Mouse (Mus musculus): ENCODE measurements at regions not wholly inside any gene's neighbourhood (a gene's known extent, or its start where the extent isn't known, plus 50 kb on each side); places are given as distances from the start of the nearest gene placed in this dataset.

DNA sequence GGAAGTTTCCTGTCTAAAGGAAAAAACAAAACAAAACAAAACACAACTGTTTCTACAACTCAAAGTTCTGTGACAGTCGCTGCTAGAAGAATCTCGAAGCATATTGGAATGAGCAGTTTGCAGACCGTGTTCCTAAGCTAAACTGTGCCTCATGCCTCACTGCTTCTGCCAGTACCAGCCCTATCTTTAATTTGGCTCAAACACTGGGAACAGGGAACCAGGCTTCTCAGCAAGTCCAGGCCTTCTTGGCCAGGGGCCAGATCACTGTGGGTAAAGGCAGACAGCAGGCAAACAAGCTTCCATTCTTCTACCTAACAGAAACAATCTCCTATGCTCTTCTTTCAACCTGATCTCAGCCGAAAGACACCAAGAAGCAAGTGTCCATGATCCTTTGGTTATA lies 56.5 kb downstream of the Tmsb4x start:
- no peak for DNase-seq

DNA sequence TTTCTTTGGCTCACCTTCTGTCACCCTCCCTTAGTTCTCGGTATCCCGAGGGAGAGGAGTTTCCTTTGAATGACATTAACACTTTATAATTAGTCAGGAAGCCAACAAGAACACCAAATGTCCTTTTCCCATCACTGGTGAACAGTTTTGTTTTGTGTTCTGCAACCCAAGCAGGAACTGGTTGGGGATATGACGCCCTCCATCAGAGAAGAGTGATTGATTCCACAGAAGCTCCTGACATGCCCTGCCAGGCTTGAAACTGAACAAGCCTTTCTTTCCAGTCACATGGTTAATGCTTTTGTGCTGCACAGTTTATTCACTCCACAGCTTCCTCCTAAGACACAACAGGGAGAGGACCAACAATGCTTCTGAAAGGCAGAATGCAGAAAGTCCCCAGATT lies 57.8 kb downstream of the Tmsb4x start:
- no peak for DNase-seq

DNA sequence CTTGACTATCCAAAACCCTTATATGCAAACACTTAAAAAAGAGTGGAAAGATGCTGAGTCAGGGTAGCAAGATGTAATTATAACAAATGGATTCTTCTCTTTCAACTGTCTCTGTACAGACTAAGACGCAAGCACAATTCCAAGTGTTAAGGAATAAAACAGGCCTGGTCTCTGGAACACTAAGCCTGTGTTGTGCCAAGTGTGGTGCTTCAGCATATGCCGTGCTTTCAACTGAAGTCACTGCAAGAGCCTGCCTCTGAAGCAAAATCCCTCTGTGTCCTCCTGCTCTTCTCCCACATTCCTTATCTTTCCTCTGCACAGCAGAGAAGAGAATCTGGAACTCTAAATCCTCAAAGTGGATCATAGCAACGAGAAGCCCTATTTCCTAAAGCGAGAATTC lies 59.7 kb downstream of the Tmsb4x start:
- DNase-seq, result no peak

DNA sequence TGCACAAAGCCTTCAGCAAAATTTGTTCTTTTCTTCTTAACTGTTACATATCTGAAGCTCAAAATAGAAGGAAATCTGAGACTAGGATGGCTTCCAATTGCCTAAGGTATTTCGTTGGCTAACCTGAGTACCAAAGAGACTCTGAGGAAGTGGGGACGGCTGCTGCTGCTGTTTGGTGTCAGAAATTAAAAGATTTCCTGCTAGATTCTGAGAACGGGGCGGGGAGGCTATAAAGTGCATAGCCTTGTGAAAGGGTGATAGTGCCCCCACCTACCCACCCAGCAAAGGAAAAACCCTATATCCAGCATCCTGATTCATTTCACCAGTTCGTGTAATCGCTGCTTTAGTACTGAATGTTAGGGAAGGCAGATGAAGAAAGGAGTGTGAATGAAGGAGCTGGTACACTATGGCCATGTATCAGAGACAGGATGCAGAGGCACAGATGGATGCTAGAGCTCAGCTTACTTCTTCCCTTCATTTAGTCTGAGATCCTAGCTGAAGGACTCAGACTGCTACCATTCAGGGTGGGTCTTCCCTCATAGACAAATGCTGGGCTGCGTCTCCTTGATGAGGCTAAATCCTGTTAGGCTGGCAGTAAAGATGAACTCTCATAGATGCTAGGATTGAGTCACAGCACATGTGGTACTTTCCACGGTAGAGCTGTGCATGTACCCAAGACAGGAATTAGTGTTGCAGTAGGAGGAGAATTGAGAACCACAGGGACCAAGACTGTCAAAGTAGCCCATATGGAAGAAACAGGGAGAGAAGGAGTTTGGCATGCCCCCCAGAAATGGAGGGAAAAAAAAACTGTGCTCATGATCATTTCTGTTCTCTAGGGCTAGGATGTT lies 62.4 kb downstream of the Tmsb4x start:
- no peak for DNase-seq

DNA sequence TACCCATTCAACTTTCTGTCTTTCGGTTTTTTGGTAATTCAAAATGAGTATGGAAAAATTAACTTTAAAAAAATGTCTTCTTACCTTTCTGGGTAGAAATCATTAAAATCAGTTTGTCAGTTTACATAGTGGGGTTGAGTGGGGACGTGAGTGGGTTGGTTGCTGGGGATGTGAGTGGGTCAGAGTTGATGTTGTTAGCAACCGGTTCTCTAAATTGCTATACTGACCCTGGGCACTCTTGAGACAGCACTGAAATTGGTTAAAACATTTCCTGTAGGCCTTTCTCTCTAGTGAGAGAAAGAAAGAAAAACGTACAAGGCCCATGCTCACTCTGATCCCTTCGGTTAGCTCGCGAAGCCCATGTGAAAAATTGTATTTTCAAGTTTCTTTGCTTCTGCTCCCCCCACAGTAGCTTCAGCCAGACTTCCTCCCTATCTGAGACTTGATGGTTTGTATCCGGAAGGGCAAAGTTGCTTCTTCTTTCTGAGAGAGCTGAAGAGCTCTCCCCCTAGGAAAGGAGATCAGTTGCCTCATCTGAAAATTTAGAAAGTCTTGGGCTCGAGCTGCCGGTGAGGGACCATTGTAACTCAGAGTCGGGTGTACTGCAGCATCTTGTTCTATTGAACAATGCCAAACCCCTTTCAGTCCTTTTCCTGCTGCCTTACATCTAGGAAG lies 63.5 kb downstream of the Tmsb4x start:
- no peak for DNase-seq

DNA sequence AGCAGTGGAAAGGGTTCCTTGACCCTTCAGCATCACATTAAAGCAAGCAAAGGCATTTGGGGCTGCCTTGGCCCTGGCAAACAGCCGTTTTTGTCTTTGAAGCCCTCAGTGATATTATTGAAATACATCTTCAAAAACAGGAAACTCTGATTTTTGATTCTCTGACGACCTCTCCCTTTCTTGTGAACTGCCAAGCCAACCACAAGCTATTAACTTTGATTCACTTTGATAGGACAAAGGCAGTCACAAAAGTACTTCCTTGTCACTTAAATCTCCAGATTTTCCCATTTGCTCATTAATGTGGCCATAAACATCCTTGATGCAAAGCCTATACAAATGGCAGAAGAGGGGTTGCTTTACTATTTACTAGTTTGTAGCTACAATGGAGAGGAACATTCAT lies 70.0 kb downstream of the Tmsb4x start:
- no peak for DNase-seq

DNA sequence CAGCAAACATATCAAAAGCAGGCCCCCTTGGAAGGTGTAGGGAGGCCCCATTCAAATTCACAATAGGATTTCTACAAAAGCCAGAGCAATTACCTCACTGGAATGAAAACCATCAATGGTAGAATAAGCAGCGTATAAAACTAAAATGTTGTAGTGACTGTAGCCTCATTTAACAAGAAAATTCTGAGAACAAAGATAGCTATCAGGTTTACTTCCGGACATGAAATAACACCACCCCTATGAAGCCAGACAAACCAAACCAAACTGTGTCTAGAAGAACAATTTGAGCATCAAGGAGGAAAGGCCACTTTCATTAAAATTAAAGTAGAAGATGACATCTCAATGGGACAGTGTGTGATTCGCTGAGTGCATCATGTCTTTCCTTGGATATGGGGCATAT lies 74.9 kb downstream of the Tmsb4x start:
- no peak for DNase-seq

DNA sequence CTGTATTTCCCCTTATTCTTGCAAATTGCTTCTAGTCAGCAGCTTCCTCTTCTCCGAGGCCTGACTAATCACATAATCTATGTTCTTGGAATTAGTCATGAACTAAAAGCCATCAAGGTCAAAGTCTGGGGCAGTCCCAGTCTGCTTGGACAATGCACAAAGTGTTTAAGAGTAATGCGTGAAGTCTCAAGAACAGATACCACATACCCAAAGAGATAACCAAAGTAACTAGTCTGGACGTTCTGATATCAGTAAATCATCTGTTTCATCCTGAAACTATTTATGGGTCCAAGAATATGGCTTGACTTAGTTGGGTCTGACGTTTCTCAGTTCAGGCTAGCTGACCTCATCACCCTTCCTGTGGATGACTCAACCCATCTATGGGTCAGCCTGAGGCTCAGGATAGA lies 76.1 kb downstream of the Tmsb4x start:
- DNase-seq, result no peak

DNA sequence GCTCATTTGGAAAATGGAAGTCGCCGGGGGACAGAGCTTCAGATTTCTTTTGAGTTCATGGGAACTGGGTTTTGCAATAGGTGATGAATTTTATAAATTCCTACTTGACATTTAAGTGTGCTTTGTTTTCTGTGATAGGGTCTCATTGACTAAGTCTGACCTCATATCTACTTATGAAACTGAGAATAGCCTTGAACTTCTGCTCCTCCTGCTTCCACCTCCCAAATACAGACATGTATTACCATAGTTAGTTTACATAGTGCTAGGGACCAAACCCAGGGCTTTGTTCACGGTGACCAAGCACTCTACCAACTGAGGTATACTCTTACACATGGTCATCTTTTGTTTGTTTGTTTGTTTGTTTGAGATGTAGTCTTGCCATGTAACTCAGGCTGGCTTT lies 77.8 kb downstream of the Tmsb4x start:
- no peak for DNase-seq

DNA sequence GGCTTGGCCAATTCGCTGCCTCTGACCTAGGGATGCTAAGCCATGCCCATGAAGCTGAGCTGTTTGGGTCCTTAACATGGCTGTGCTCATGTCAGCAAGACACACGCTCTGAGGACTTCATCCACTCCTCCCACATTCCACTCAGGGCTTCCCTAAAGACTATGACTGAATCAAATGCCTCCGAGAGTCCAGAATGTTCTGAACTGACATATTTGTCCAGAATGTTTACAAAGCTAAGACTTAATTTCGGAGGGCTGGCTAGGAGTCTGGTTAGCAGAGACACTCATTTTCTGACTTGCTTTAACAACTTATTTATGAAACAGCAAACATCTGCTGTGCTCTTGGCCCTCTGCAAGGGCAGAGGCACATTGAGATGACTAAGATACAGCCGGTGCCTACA lies 78.5 kb downstream of the Tmsb4x start:
- DNase-seq, result no peak

DNA sequence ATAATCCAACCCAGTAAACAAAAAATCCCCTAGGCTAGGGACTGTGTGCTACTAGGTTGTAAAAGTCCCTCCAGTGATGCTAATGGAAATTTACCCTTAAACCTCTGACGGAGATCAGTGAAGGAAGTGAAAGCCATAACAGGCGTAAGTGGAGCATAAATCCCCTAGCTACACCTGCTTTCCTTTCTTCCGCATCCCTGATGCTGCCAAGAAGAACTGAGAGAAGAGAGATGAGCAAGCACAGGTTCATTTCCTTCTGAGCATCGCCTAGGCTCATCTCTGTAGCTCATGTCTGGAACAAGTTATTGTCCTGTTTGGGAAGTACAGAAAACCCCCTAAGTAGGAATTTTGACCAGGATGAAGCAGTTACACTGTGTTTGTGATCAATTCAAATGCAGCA lies 89.8 kb downstream of the Tmsb4x start:
- no peak for DNase-seq

DNA sequence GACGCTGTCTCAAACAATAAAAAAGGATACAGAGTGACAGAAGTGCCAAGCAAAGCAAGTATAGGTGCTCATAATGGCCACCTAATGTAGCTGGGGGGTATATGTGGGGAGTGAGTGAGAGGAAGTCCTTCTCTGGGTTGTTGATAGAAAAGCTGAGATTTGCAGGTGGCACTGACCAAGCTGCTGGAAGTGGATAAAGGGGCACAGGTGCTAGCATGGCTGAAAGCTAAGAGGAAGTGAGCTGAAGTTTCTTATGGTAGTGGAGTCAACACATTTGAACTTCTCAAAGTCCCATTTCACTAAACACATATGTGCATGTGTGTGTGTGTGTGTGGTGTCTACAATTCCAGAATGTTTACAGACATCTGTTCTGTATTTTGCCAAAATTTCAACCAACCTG lies 94.0 kb downstream of the Tmsb4x start:
- no peak for DNase-seq

DNA sequence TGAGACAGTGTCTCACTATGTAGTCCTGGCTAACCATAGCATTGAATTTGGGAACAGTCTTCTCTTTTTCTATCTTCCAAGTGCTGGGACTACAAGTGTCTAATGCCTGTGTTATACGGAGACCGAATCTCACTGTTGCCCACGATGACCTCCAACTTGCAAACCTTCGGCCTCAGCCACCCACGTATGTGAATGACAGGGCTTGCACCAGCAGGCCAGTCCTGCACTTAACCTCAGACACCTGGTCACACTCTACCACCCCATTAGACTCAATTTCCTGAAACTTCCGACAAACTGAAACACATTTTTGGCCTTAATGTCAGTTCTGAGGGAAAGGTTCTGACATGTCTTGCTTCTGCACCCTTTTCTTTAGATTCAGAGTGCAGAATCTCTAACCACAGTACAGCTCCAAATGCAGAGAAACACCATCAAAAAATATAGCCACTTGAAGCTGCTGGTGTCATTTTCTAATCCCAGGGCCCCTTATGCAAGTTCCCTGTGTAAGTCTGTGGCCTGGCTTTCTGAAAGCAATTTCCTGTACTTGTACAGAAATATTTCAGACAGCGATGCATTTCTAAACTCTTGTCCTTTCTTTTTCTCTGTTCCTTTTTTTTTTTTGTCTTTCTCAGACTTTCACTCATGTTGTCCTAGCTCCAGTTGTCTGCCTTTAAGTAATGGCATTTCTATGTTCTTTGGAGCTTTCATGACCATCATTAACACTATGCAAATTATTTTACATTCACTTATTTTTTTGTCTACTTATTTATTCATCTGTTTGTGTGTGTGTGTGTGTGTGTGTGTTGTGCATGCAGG lies 97.8 kb downstream of the Tmsb4x start:
- DNase-seq, result no peak

DNA sequence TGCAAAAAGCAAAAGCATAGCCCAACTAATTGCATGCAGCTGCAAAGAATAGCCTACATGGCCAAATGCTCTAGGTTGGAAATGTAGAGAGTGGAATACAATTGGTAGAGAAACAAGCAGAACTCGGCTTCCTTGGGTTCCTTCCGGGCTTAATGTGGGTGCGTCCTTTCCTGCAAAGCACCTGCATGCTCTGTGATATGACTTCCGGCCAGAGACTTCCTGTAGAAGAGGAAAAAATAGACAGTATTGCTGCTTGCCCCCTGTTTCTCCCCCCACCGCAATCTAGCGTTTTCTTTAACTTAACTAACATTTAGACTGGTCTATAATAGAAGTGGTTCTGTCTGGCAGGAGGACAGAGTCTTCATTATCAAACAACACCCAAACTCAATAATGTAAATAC lies 100.8 kb downstream of the Tmsb4x start:
- no peak for DNase-seq

DNA sequence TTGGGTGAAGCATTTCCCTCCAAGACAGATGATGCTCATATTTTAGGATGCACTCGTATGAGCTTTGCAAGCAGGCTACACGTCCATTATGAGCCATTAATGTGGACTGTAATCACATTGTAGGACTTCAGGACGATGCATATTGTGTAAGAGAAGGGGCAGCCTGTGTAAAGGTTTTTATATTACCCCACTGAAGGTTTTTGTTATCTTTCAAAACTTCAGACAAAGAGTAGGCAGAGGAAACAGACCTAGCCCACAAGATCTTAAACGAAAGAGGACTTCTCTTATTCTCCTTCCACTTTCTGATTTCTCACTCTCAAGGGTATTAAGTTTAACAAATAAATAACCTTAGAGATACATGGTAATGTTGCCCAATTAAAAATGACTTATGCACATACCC lies 101.6 kb downstream of the Tmsb4x start:
- DNase-seq, result no peak

DNA sequence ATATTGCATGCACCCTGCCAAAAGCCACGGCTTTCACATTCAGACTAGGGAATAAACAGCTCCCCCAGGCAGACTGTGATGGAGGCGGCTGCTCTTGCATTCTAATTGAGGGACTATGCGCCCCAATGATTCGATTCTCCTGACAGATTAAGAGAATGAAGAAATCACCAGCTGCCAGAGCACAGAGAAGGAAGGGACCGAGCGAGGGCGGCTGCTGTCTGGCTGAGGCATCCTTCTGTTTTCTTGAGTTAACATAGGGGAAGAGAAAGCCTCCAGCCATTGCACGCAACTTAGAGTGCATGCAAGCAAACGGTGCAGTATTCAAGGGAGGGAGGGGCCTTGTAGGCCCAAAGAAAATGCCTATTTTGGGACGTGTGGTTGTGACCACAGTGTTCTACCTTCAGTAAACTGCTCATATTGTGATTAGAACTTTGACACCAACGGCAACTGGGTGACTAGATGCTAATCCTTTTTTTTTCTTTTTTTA lies 103.1 kb downstream of the Tmsb4x start:
- no peak for DNase-seq

DNA sequence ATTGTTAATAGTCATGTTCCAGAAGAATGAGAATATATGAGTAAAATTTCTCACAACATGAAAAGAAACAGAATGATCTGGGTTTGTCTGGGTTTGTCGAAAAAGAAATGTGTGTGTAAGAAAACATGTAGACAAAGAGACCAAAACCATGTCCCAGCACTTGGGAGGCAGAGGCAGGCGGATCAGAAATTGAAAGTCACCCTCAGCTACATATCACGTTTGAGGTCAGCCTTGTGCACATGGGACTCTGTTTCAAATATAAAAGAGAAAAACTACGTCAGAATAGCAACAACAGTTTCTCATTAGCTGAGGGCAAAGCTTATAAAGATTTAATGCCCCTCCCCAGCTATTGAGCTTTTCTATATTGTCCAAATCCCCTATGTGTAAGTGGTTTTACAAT lies 103.8 kb downstream of the Tmsb4x start:
- DNase-seq, result no peak

DNA sequence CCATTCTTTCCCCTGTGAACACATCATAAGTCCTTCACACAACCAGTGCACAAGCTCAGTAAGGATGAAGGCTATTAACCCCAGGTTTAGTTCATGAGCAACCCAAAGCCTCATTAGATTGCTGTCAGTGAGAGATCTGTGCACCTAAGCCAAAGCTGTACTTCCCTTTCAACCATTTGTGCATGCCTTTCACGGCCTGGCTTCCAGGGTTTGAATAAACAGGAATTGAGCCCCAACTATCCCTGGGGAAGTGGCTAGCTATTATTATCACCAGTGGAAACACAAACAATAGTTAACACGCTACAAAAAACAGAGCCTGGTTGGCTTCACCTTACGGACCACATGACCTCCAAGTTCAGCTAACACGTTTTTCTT lies 104.9 kb downstream of the Tmsb4x start:
- no peak for DNase-seq

DNA sequence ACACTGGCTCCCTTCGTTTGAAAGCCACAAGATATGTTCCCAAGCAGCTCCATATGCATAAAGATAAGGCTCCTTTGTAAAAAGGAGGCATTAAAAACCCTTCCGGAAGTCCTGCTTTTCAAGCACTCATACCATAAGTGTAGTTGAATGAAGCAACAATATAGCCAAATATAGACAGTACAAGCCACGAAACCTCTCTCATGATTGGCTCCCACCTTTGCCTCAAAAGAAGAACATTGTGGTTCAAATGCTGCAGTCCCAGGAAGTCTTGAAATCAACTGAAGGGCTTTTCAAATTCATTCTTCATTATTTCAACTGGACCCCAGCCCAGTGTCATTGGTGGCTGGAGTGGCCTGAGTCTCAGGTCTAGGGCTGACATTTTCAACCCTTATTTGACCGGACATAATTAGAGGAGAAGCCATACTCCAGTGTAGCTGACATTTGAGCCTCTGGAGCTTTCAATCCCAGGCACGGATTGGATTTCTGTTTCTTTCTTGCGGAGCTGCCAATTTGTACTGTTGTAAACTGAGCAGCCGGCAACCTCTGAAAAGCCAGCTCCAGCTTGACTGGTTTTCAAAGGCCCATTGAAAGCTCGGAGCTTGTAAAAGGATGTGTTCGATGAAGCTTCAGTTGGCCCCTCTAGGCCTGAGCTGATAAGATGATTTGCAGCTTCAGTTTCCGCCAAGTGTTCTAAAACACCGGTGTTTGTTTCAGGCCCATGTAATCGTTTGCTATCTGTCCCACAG lies 105.4 kb downstream of the Tmsb4x start:
- no peak for DNase-seq

DNA sequence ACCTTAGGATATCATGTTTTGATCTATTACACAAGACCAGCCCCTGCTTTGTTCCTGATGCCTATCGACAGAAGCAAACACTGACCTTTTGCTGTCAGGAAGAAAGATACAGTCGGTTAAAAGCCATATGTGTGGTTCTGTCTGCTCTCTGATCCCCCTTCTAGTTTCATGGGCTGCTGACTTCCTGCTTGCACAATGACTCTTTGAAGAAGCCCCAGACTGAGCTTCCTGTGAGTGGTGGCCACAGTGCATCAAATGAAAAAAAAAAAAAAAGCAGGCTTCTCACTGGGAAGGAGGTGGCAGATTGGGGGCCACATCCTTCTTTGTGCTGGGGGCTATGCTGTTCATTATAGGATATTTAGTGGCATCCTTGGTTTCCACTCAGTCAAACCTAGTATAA lies 107.2 kb downstream of the Tmsb4x start:
- no peak for DNase-seq

DNA sequence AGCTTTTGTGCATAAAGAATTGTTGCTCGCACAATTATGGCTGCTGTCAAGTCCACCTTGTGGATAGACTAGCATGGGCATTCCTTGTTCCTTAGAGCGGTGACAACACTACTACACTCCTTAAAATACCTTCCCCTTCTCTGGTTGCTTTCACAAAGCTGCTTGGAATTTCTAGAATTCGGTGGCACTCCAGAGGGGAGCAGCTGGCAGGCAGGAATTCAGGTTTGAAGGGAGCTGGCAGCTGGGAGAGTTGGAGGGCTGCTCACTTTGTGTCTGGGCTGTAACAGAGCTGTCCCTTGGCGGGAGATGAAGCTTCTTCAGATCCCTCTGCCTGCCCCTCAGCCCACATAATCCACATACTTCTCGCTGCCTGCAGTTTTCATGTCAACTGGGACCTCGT lies 109.7 kb downstream of the Tmsb4x start:
- no peak for DNase-seq

DNA sequence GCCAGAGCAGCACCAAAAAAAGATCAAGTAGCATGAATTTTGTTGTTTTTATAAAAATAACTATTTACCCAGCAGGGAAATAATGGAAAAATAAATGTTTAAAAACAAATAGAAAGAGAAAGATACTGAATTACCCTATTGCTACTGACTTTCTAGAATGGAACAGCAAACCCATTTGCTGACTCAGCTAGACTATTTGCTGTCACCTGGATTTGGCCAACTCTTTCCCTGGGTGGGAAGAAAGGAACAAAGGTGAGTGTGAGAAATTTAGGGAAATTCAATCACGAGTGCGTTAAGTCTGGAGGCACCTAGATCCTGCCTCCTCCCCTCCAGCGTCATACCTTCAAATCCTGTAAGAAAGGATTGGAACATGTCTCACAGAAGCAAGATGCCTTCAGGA lies 110.2 kb downstream of the Tmsb4x start:
- DNase-seq, result no peak

DNA sequence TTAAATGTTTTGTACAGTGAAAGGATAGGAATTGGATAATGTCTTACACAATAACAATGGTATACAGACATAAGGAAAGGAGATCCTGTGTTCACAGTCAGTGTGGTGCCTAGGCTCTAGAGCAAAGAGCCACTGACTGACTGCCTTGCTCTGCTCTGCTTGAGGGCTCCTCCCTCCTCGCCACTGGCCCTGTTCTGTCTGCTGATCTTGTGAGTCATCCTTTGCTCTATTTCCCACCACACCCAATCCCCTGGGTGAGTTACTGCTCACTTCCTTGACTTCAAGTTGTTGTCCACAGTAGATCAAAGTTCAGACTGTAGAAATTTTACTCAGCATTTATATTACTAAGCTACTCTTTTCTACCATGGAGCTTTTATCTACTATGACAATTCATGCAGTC lies 117.3 kb downstream of the Tmsb4x start:
- DNase-seq, result peak; percentile 21
